In genomic region chr4:121016928-121017657, GRCm38 (mm10) we compare ENCODE assay signal across 8 mouse cellular contexts. TPM values are rescaled to one million over a fixed set of nuclear protein-coding genes. Genes with fewer than 3 reads are reported as not detected.
A peak's percentile ranks its signal among the peaks of the same experiment; 100 is the strongest.
DNase-seq lines count a peak whose midpoint lies in the region; ATAC-seq lines count a peak whose summit lies in the region.

Gene Smap2, minus strand, starts transcription at chr4:121017247.

- H3K4me2 ChIP-seq in hindbrain, embryonic 13.5 days = peak within 1 kb of the TSS; percentile 79

- no peaks in the 10 kb centered on the region for H3K9me3 ChIP-seq in hindbrain, embryonic 13.5 days

- peak within 1 kb of the TSS; percentile 89 for H3K4me3 ChIP-seq in hindbrain, embryonic 13.5 days

- H3K9ac ChIP-seq in hindbrain, embryonic 13.5 days = peak within 1 kb of the TSS; percentile 93

- no peaks in the 10 kb centered on the region for H3K27me3 ChIP-seq in hindbrain, embryonic 13.5 days

- peak; percentile 100 for DNase-seq in NIH3T3 (ENCODE audit: low read depth)
- peak; percentile 100 for DNase-seq in cerebellum, postnatal 10 days
- peak; percentile 96 to 98 for DNase-seq in frontal cortex, postnatal 14 days (ENCODE audit: low spot score in 2 of 2)
- peak; percentile 97 to 98 for DNase-seq in layer of hippocampus, postnatal 25 days (ENCODE audit: extremely low spot score in 1 of 2, low spot score in 1 of 2)
- DNase-seq in lung, postnatal 25 days (ENCODE audit: low spot score) = peak; percentile 98
- DNase-seq in retina, embryonic 14.5 days (ENCODE audit: low spot score) = peak; percentile 99
- DNase-seq in thymus, postnatal 4 days = peak; percentile 99

- H3K36me3 ChIP-seq in hindbrain, embryonic 13.5 days = no peaks in the 10 kb centered on the region

- H3K4me1 ChIP-seq in hindbrain, embryonic 13.5 days (replicated peaks) = peaks cover 38% of the 10 kb centered on the region

- under 1% methylated on average over 41 of the region's 48 CpGs for whole genome bisulfite sequencing in hindbrain, embryonic 13.5 days

- H3K27ac ChIP-seq in hindbrain, embryonic 13.5 days = peak within 1 kb of the TSS; percentile 86

- ATAC-seq in hindbrain, embryonic 13.5 days (ENCODE audit: low FRiP score) = peak; percentile 96

RNA-seq across cellular contexts. Expression of gene Smap2, which starts in this region (rescaled TPM):
- 36.7 and 36.8 TPM in 2 replicates for polyA plus RNA-seq in hindbrain, embryonic 13.5 days (2015; fragmentation: Nextera tagmentation; extraction: Ambion mirVana)
- 100 to 1,000 TPM; 156 to 157 TPM for total RNA-seq in layer of hippocampus, postnatal 25 days (2021)

Comparison
In these comparisons a context has a peak if more than half of its experiments do, and no peak if none do; other contexts are left out.
1. Peak in every context shown above with its lines: DNase-seq, ATAC-seq, H3K4me3 ChIP-seq and H3K27ac ChIP-seq.